Mouse (Mus musculus): Measurements from ENCODE around the gene Amelx. TPM values are rescaled to one million over a fixed set of nuclear protein-coding genes. Genes with fewer than 3 reads are reported as not detected.

Amelx gene
- polyA plus RNA-seq (2015; fragmentation: Nextera tagmentation; extraction: Ambion mirVana): not detected in 2 replicates

DNA sequence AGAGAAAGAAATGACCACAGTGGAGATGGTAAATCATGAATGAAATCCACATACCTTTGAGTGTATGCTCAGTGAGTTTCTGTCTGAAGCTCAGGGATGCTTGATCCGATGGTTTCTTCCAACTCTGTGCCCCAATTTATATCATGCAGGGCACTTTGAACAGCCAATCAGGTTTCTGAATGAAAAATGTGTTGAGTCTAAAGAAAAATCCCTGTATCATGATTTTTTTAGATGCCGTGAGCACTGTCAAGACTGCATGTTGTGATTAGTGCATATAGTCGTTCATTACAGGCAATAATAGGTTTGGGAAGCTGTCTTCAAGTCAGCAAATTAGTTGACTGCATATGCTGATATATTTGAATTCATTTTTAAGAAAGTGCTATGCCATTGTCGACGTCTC is at the start of gene Amelx:
Gene Amelx (minus strand): TSS at position 101 of the 400 bp plus-strand sequence.
- 83% methylated on average over 5 of the region's 5 CpGs for WGBS
- Histone ChIP-seq H3K4me3 (replicated peaks) (no peak within 1 kb of the TSS), H3K9ac (no peak within 1 kb of the TSS), H3K4me2 (replicated peaks) (no peak within 1 kb of the TSS), H3K27me3 (no peaks in the 10 kb centered on the region), H3K4me1 (no peaks in the 10 kb centered on the region), H3K9me3 (replicated peaks) (no peaks in the 10 kb centered on the region), H3K36me3 (no peaks in the 10 kb centered on the region), H3K27ac (replicated peaks) (no peak within 1 kb of the TSS)
- no peak for ATAC-seq (ENCODE audit: insufficient number of reproducible peaks, low FRiP score, low TSS enrichment, low read depth)

- Histone ChIP-seq H3K4me3 (replicated peaks) (no peak overlapping the region), H3K4me1 (no peaks in the 10 kb centered on the region), H3K4me2 (replicated peaks) (no peak overlapping the region), H3K27ac (replicated peaks) (no peak overlapping the region), H3K9me3 (replicated peaks) (no peaks in the 10 kb centered on the region), H3K9ac (no peak overlapping the region), H3K36me3 (no peaks in the 10 kb centered on the region), H3K27me3 (no peaks in the 10 kb centered on the region)
- 73% methylated on average over 3 of the region's 3 CpGs for WGBS
- ATAC-seq (ENCODE audit: insufficient number of reproducible peaks, low FRiP score, low TSS enrichment, low read depth): no peak
Measured at GRCm38 (mm10) chrX:169222357-169223062, 35.5 kb upstream of the Amelx start.

DNA sequence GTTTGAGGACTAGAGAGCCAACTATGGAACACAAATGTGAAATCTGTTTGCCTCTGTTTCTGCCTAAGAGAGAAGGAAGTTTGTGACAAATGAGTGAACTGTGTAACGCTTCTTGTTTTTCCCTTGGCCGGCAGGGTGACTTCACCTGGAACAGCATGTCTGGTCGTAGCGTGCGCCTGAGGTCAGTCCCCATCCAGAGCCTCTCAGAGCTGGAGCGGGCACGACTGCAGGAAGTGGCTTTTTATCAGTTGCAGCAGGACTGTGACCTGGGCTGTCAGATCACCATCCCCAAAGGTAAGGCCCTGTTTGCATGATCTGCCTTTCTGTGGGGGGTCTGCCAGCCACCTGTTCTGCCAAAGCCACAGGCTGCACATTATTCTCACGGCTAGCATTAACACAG is 33.1 kb upstream of the Amelx start:
- WGBS: 61% methylated on average over 8 of the region's 8 CpGs
- Histone ChIP-seq H3K4me3 (replicated peaks) (no peak overlapping the region), H3K9ac (no peak overlapping the region), H3K36me3 (no peaks in the 10 kb centered on the region), H3K4me2 (replicated peaks) (no peak overlapping the region), H3K9me3 (replicated peaks) (no peaks in the 10 kb centered on the region), H3K27me3 (no peaks in the 10 kb centered on the region), H3K27ac (replicated peaks) (no peak overlapping the region), H3K4me1 (no peaks in the 10 kb centered on the region)
- no peak for ATAC-seq (ENCODE audit: insufficient number of reproducible peaks, low FRiP score, low TSS enrichment, low read depth)

DNA sequence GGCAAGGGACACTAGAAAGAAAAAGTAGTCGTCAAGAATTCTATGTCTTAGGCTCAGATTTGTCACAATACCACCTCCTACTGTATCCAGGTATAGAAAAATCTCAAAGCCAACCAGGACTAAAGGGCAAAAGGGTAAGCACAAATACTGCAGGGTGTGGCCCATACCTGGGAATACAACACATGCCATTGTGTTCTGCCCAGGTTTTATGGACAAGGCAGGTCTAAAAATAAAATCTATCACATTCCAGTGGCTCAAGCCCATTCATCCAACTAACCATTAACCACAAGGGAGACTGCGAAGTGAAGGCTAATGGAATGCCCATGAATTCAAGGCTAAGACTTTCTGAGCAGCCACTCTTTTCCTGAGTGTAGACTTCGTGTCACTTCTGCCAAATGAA is 23.0 kb upstream of the Amelx start:
- Histone ChIP-seq H3K4me1 (no peaks in the 10 kb centered on the region), H3K36me3 (no peaks in the 10 kb centered on the region), H3K27me3 (peaks cover 3% of the 10 kb centered on the region; the same call in 1 of the 2 replicates), H3K27ac (replicated peaks) (no peak overlapping the region), H3K9me3 (replicated peaks) (no peaks in the 10 kb centered on the region), H3K4me3 (replicated peaks) (no peak overlapping the region), H3K4me2 (replicated peaks) (no peak overlapping the region), H3K9ac (no peak overlapping the region)
- 67% methylated on average over 3 of the region's 3 CpGs for WGBS
- no peak for ATAC-seq (ENCODE audit: insufficient number of reproducible peaks, low FRiP score, low TSS enrichment, low read depth)

GRCm38 (mm10) chrX:169178634-169179033 is 8.4 kb downstream of the Amelx start:
- Histone ChIP-seq H3K4me1 (no peaks in the 10 kb centered on the region), H3K4me3 (replicated peaks) (no peak overlapping the region), H3K9me3 (replicated peaks) (no peaks in the 10 kb centered on the region), H3K36me3 (no peaks in the 10 kb centered on the region), H3K27ac (replicated peaks) (no peak overlapping the region), H3K9ac (no peak overlapping the region), H3K27me3 (no peaks in the 10 kb centered on the region), H3K4me2 (replicated peaks) (no peak overlapping the region)
- WGBS: 69% methylated on average over 2 of the region's 2 CpGs
- ATAC-seq (ENCODE audit: insufficient number of reproducible peaks, low FRiP score, low TSS enrichment, low read depth): no peak

DNA sequence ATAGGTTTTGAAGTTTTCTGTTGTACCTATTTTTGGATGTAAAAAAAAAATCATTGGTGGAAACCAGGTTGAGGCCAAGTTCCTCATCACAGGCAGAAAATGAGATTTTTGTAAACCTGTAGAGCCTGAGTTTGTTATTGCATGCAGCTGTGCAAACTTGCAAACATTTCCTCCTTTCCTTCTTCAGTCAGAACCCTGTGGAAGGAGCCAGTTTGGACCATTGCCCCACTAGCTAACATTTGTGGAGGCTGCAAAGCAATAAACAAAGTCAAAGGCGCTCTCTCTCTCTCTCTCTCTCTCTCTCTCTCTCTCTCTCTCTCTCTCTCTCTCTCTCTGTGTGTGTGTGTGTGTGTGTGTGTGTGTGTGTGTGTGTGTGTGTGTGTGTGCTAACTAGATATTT is 13.2 kb downstream of the Amelx start:
- Histone ChIP-seq H3K4me2 (replicated peaks) (no peak overlapping the region), H3K9ac (no peak overlapping the region), H3K27me3 (no peaks in the 10 kb centered on the region), H3K9me3 (replicated peaks) (no peaks in the 10 kb centered on the region), H3K36me3 (no peaks in the 10 kb centered on the region), H3K4me3 (replicated peaks) (no peak overlapping the region), H3K27ac (replicated peaks) (no peak overlapping the region), H3K4me1 (no peaks in the 10 kb centered on the region)
- no peak for ATAC-seq (ENCODE audit: insufficient number of reproducible peaks, low FRiP score, low TSS enrichment, low read depth)
- 50% methylated on average over 1 of the region's 1 CpGs for WGBS

GRCm38 (mm10) chrX:169170981-169171380 is 16.0 kb downstream of the Amelx start:
- Histone ChIP-seq H3K27ac (replicated peaks) (no peak overlapping the region), H3K36me3 (no peaks in the 10 kb centered on the region), H3K9me3 (replicated peaks) (no peaks in the 10 kb centered on the region), H3K4me3 (replicated peaks) (no peak overlapping the region), H3K4me1 (no peaks in the 10 kb centered on the region), H3K27me3 (no peaks in the 10 kb centered on the region), H3K4me2 (replicated peaks) (no peak overlapping the region), H3K9ac (no peak overlapping the region)
- no peak for ATAC-seq (ENCODE audit: insufficient number of reproducible peaks, low FRiP score, low TSS enrichment, low read depth)
- WGBS: 86% methylated on average over 2 of the region's 2 CpGs

- H3K9ac ChIP-seq: no peak overlapping the region
- no peaks in the 10 kb centered on the region for H3K36me3 ChIP-seq
- ATAC-seq (ENCODE audit: insufficient number of reproducible peaks, low FRiP score, low TSS enrichment, low read depth): no peak
- 74% methylated on average over 6 of the region's 6 CpGs for WGBS
- H3K9me3 ChIP-seq (replicated peaks): no peaks in the 10 kb centered on the region
- H3K4me2 ChIP-seq (replicated peaks): no peak overlapping the region
- H3K27ac ChIP-seq (replicated peaks): no peak overlapping the region
- no peaks in the 10 kb centered on the region for H3K27me3 ChIP-seq
- H3K4me3 ChIP-seq (replicated peaks): no peak overlapping the region
- no peaks in the 10 kb centered on the region for H3K4me1 ChIP-seq
Measured at GRCm38 (mm10) chrX:169158385-169158784, 28.6 kb downstream of the Amelx start.

DNA sequence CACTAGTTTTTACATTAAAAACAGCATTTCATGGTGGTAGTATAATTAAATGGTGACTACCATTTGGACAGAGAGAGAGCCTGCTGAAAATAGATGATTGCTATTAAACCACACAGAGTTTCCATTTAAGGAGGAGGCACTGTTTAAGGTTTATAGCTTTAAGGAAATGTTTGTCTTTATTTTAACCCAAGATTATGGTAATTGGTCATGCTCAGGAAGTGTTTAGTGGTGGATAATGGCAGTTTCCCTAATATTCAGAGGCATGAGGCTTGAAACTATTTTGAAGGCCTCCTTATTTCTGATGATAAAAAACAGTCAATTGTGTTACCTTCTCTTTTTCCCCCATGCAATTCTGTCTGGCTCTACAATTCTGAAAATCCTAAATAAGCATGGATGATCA is 33.2 kb downstream of the Amelx start:
- H3K9me3 ChIP-seq (replicated peaks): no peaks in the 10 kb centered on the region
- H3K9ac ChIP-seq: no peak overlapping the region
- no peaks in the 10 kb centered on the region for H3K36me3 ChIP-seq
- no peaks in the 10 kb centered on the region for H3K4me1 ChIP-seq
- no peak overlapping the region for H3K4me2 ChIP-seq (replicated peaks)
- ATAC-seq (ENCODE audit: insufficient number of reproducible peaks, low FRiP score, low TSS enrichment, low read depth): no peak
- no peak overlapping the region for H3K4me3 ChIP-seq (replicated peaks)
- no peaks in the 10 kb centered on the region for H3K27me3 ChIP-seq
- H3K27ac ChIP-seq (replicated peaks): no peak overlapping the region

- Histone ChIP-seq H3K4me3 (replicated peaks) (no peak overlapping the region), H3K36me3 (no peaks in the 10 kb centered on the region), H3K27me3 (no peaks in the 10 kb centered on the region), H3K4me2 (replicated peaks) (no peak overlapping the region), H3K27ac (replicated peaks) (no peak overlapping the region), H3K9ac (no peak overlapping the region), H3K9me3 (replicated peaks) (no peaks in the 10 kb centered on the region), H3K4me1 (no peaks in the 10 kb centered on the region)
- no peak for ATAC-seq (ENCODE audit: insufficient number of reproducible peaks, low FRiP score, low TSS enrichment, low read depth)
- WGBS: 76% methylated on average over 9 of the region's 9 CpGs
Measured at GRCm38 (mm10) chrX:169140467-169140866, 46.5 kb downstream of the Amelx start.

DNA sequence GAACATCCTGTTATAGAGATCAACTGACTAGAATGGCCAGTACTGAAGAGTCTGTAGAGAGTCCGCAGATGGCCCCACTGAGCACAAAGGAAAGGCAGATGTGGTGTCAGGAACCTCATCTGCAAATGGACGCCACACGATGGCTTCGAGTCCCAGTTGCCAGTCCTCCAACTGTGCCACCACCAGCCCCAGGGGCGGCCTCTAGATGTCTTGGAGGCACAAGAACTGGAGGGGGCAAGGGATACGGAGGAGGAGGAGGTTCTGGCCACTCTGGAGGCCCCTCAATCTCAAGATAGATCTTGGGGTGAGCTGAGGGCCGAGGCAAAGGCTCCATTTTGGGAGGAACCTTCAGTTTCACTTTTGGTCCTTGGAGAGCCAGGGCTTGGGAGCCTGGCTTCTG is 47.2 kb downstream of the Amelx start:
- Histone ChIP-seq H3K27me3 (no peaks in the 10 kb centered on the region), H3K4me3 (replicated peaks) (no peak overlapping the region), H3K9ac (no peak overlapping the region), H3K4me2 (replicated peaks) (no peak overlapping the region), H3K36me3 (no peaks in the 10 kb centered on the region), H3K9me3 (replicated peaks) (no peaks in the 10 kb centered on the region), H3K27ac (replicated peaks) (no peak overlapping the region), H3K4me1 (no peaks in the 10 kb centered on the region)
- WGBS: 79% methylated on average over 7 of the region's 7 CpGs
- no peak for ATAC-seq (ENCODE audit: insufficient number of reproducible peaks, low FRiP score, low TSS enrichment, low read depth)
